Mouse (Mus musculus) cerebellum, adult 11 months (tissue): Measurements from ENCODE around the gene Pax3.

Source experiments
- DNase-seq: peaks from one replicate; pipeline ENCODE4 v3.0.0; 2022

Gene Pax3

GRCm38 (mm10) chr1:78198319-78198940 lies 1.5 kb upstream of the Pax3 start:
- DNase-seq: no peak

- no peak for DNase-seq
Observed at GRCm38 (mm10) chr1:78197351-78198234, 659 bp upstream of the Pax3 start.

- no peak for DNase-seq
Observed at GRCm38 (mm10) chr1:78195771-78196712, 892 bp downstream of the Pax3 start.

GRCm38 (mm10) chr1:78195145-78195544 lies 1.8 kb downstream of the Pax3 start:
- DNase-seq: no peak

GRCm38 (mm10) chr1:78194381-78195047 lies 2.4 kb downstream of the Pax3 start:
- DNase-seq: no peak

GRCm38 (mm10) chr1:78193465-78193991 lies 3.4 kb downstream of the Pax3 start:
- DNase-seq: no peak

- DNase-seq: no peak
Observed at GRCm38 (mm10) chr1:78192746-78193464, 4.0 kb downstream of the Pax3 start.

- DNase-seq: no peak
Observed at GRCm38 (mm10) chr1:78192217-78192735, 4.7 kb downstream of the Pax3 start.

- no peak for DNase-seq
Observed at GRCm38 (mm10) chr1:78191761-78192160, 5.2 kb downstream of the Pax3 start.

GRCm38 (mm10) chr1:78191331-78191730 lies 5.6 kb downstream of the Pax3 start:
- no peak for DNase-seq

GRCm38 (mm10) chr1:78190386-78191111 lies 6.4 kb downstream of the Pax3 start:
- DNase-seq: no peak

GRCm38 (mm10) chr1:78189501-78190345 lies 7.2 kb downstream of the Pax3 start:
- no peak for DNase-seq

GRCm38 (mm10) chr1:78189016-78189415 lies 7.9 kb downstream of the Pax3 start:
- no peak for DNase-seq

- no peak for DNase-seq
Observed at GRCm38 (mm10) chr1:78188299-78188698, 8.6 kb downstream of the Pax3 start.

GRCm38 (mm10) chr1:78187788-78188173 lies 9.2 kb downstream of the Pax3 start:
- DNase-seq: no peak

- DNase-seq: no peak
Observed at GRCm38 (mm10) chr1:78187122-78187787, 9.7 kb downstream of the Pax3 start.

- DNase-seq: no peak
Observed at GRCm38 (mm10) chr1:78182954-78183353, 14.0 kb downstream of the Pax3 start.

- no peak for DNase-seq
Observed at GRCm38 (mm10) chr1:78181882-78182281, 15.1 kb downstream of the Pax3 start.

GRCm38 (mm10) chr1:78172334-78172733 lies 24.6 kb downstream of the Pax3 start:
- DNase-seq: no peak
